Mouse (Mus musculus): Measurements from ENCODE around the gene Gys1. TPM values are rescaled to one million over a fixed set of nuclear protein-coding genes. Genes with fewer than 3 reads are reported as not detected.

Gys1 gene
- total and polyA plus RNA-seq, 3 experiments, result 14.0 to 27.2 (median 23.9) TPM

GRCm38 (mm10) chr7:45403532-45404261, 30.9 kb upstream of the Gys1 start:
- no peak overlapping the region for H3K27ac ChIP-seq (ENCODE audit: insufficient read depth, low read depth)
- H3K4me2 ChIP-seq (ENCODE audit: insufficient read depth, low read depth, poor library complexity, severe bottlenecking), result no peak overlapping the region
- H3K27me3 ChIP-seq (replicated peaks), result peaks cover 36% of the 10 kb centered on the region
- H3K4me1 ChIP-seq (ENCODE audit: control insufficient read depth in 1 of 2, insufficient read depth in 2 of 2), result peaks cover 0 to 9% of the 10 kb centered on the region in 2 experiments; a peak in 2 of 4 replicates
- no peak overlapping the region for H3K4me3 ChIP-seq (replicated peaks in 1 of 3; ENCODE audit: low read depth in 2 of 3, low read length in 2 of 3, poor library complexity in 1 of 3)
- in situ Hi-C loops (cut with MboI; ENCODE audit: low pct_ligation_motif_present, low pct_unique_long_range_greater_than_20kb, low sequenced_read_pairs), result no loop called here
- H3K79me2 ChIP-seq (replicated peaks; ENCODE audit: control insufficient read depth, extremely low read depth, insufficient read depth, poor library complexity, severe bottlenecking), result no peaks in the 10 kb centered on the region
- H3K9ac ChIP-seq (ENCODE audit: insufficient read depth, low read depth), result no peak overlapping the region
- H3K9me3 ChIP-seq (replicated peaks; ENCODE audit: low read length), result peaks cover 12% of the 10 kb centered on the region
- TF ChIP-seq RCOR1 (conservative IDR thresholded peaks at IDR 0.05; ENCODE audit: low read depth, low read length) (no peak), TBP (conservative IDR thresholded peaks at IDR 0.05; ENCODE audit: low read depth, low read length) (peak; percentile 55), CTCF (conservative IDR thresholded peaks at IDR 0.05 in 1 of 2, IDR thresholded peaks at IDR 0.05 in 1 of 2; ENCODE audit: low read depth in 2 of 2, low read length in 2 of 2) (peak; percentile 27 to 86; a peak in 2 of 4 replicates), HCFC1 (IDR thresholded peaks at IDR 0.05; ENCODE audit: low read depth, low read length) (no peak), MEF2A (IDR thresholded peaks at IDR 0.05; ENCODE audit: borderline replicate concordance, low read depth, low read length) (no peak), RAD21 (IDR thresholded peaks at IDR 0.05; ENCODE audit: low read depth, low read length) (peak; percentile 28), ZNF384 (IDR thresholded peaks at IDR 0.05; ENCODE audit: low read depth, low read length) (no peak), ZKSCAN1 (IDR thresholded peaks at IDR 0.05; ENCODE audit: borderline replicate concordance, low read depth, low read length) (no peak), SMC3 (IDR thresholded peaks at IDR 0.05; ENCODE audit: low read depth, low read length) (peak; percentile 41)
- no peaks in the 10 kb centered on the region for H3K36me3 ChIP-seq (replicated peaks in 1 of 2; ENCODE audit: control insufficient read depth in 1 of 2, insufficient read depth in 1 of 2, low read length in 1 of 2)
- DNase-seq (ENCODE audit: extremely low read depth), result peak; percentile 75
- dilution Hi-C loops (cut with MboI; ENCODE audit: extremely low pct_ligation_motif_present, extremely low pct_unique_long_range_greater_than_20kb, low sequenced_read_pairs), result no loop called here

- Histone ChIP-seq H3K4me1 (ENCODE audit: control insufficient read depth in 1 of 2, insufficient read depth in 2 of 2) (peaks cover 0 to 11% of the 10 kb centered on the region in 2 experiments; a peak in 2 of 4 replicates), H3K9ac (ENCODE audit: insufficient read depth, low read depth) (peak within 1 kb of the TSS; percentile 48), H3K79me2 (replicated peaks; ENCODE audit: control insufficient read depth, extremely low read depth, insufficient read depth, poor library complexity, severe bottlenecking) (no peaks in the 10 kb centered on the region), H3K36me3 (replicated peaks in 1 of 2; ENCODE audit: control insufficient read depth in 1 of 2, insufficient read depth in 1 of 2, low read length in 1 of 2) (peaks cover 0 to 4% of the 10 kb centered on the region in 2 experiments), H3K27ac (ENCODE audit: insufficient read depth, low read depth) (peak within 1 kb of the TSS; percentile 47), H3K27me3 (replicated peaks) (peaks cover 52% of the 10 kb centered on the region), H3K4me2 (ENCODE audit: insufficient read depth, low read depth, poor library complexity, severe bottlenecking) (peak within 1 kb of the TSS; percentile 90), H3K9me3 (replicated peaks; ENCODE audit: low read length) (peaks cover 12% of the 10 kb centered on the region), H3K4me3 (replicated peaks in 1 of 3; ENCODE audit: low read depth in 2 of 3, low read length in 2 of 3, poor library complexity in 1 of 3) (peak within 1 kb of the TSS; percentile 46 to 68 (median 51))
- TF ChIP-seq UBTF (IDR thresholded peaks at IDR 0.05; ENCODE audit: low read depth, low read length) (no peak; the same call in 1 of the 2 replicates), KAT2A (IDR thresholded peaks at IDR 0.05; ENCODE audit: insufficient replicate concordance, low read length) (no peak), IRF4 (IDR thresholded peaks at IDR 0.05; ENCODE audit: low read depth, low read length) (peak; percentile 33; the same call in 1 of the 2 replicates), CTCF (conservative IDR thresholded peaks at IDR 0.05 in 1 of 2, IDR thresholded peaks at IDR 0.05 in 1 of 2; ENCODE audit: low read depth in 2 of 2, low read length in 2 of 2) (peak; percentile 45 to 78), HCFC1 (IDR thresholded peaks at IDR 0.05; ENCODE audit: low read depth, low read length) (no peak; the same call in 1 of the 2 replicates), NELFE (IDR thresholded peaks at IDR 0.05; ENCODE audit: low read depth, low read length) (peak; percentile 45; the same call in 1 of the 2 replicates), USF2 (conservative IDR thresholded peaks at IDR 0.05; ENCODE audit: low read depth, low read length) (no peak), POLR2A (IDR thresholded peaks at IDR 0.05; ENCODE audit: low read depth, low read length) (peak; percentile 71), TBP (conservative IDR thresholded peaks at IDR 0.05; ENCODE audit: low read depth, low read length) (0 out of 2 replicates have a peak, but pooled peaks have one; percentile 60), EP300 (IDR thresholded peaks at IDR 0.05; ENCODE audit: low read length) (no peak), RAD21 (IDR thresholded peaks at IDR 0.05; ENCODE audit: low read depth, low read length) (peak; percentile 29), SMC3 (IDR thresholded peaks at IDR 0.05; ENCODE audit: low read depth, low read length) (peak; percentile 49)
- in situ Hi-C loops (cut with MboI; ENCODE audit: low pct_ligation_motif_present, low pct_unique_long_range_greater_than_20kb, low sequenced_read_pairs) (no loop called here), dilution Hi-C loops (cut with MboI; ENCODE audit: extremely low pct_ligation_motif_present, extremely low pct_unique_long_range_greater_than_20kb, low sequenced_read_pairs) (no loop called here)
- peak; percentile 56 for DNase-seq (ENCODE audit: extremely low read depth)
Measured at GRCm38 (mm10) chr7:45405091-45406075, 29.3 kb upstream of the Gys1 start, which contains the start of gene Kcna7. TSS of gene Kcna7 (plus strand) at chr7:45405653.

Measured in CH12.LX (cell line).